Mouse (Mus musculus) layer of hippocampus, postnatal 10 days (tissue): ENCODE results near the gene Cirbp. TPM values are rescaled to one million over a fixed set of nuclear protein-coding genes. Genes with fewer than 3 reads are reported as not detected.

Experiments used
- DNase-seq, 2 experiments: peaks; one replicate each; pipeline ENCODE4 v3.0.0; 2021; ENCODE audit warnings: low spot score in 2 of 2
- total RNA-seq, 2 experiments: library from RNA; stranded (reverse); gene quantifications; 2 replicates each; pipeline ENCODE4 v1.2.3; 2021

Cirbp gene
- total RNA-seq, 2 experiments from 2014 or later: 154 to 175 TPM

DNA sequence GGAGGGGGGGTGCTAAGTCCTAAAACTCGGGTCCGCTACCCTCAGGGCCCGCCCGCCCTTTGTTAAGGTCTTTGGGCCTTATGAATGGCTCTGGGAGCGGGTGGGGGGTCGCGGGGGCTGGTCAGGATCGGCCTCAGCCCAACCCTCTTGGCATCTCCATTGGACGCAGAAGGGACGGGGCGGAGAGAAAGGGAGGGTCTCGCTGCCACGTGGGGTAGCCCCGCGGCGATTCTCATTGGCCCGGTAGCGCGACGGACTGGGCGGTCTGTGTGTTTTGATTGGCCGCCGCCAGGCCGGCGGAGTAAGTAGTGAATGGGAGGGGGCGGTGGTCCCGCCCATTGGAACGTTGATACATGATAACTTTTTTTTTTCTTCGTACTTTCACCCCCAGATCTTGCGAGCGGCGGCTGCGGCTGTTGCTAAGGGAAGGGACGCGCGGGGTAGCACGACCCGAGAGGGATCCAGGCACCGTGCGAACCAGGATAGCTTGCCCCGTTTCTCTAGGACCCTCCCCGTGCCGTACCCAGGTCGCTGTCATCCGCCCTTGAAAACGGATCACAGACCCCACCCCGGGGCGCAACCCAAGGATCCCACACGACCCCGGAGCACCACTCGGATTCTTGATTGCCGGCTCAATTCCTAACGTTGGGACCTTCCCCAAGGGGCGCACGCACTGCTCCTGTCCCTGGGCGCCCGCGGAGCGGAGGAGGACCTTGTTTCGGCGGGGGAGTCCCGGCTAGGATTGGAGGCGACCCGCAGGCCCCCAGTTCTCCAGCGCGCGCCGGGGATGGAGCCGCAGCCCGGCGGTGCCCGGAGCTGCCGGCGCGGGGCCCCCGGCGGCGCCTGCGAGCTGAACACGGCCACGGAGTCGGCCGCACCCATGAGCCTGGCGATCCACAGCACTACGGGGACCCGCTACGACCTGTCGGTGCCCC, 16.2 kb upstream of the Cirbp start:
- DNase-seq: peak; percentile 96 to 97

- peak; percentile 75 to 82 for DNase-seq
Observed at GRCm38 (mm10) chr10:80150226-80151210, 15.3 kb upstream of the Cirbp start.

- DNase-seq: peak; percentile 74 to 78
Observed at GRCm38 (mm10) chr10:80151211-80152034, 14.4 kb upstream of the Cirbp start.

- DNase-seq: peak; percentile 51 to 60
Observed at GRCm38 (mm10) chr10:80152071-80152872, 13.5 kb upstream of the Cirbp start.

DNA sequence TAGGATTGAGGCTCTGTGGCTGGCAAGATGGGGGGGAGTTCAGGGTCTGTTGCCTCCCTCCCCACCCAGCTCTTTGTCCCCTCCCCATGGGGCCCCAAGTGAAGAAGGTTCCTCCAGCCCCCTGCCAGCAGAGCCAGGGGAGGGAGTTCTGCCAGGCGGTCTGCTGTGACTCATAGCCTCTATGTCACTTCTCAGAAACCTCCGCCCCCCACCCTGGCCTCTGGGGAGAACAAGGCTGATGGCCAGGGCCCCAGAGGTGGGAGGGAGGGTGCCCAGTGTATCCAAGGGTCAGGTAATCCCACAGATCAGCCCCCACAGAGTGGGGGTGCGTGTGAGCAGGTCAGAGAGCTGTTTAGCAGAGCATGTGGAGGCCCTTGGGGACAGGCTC, 12.9 kb upstream of the Cirbp start:
- peak in 1 of 2 experiments; percentile 53 for DNase-seq

- DNase-seq: no peak
Observed at GRCm38 (mm10) chr10:80153713-80154112, 12.1 kb upstream of the Cirbp start.

GRCm38 (mm10) chr10:80154384-80154783, 11.4 kb upstream of the Cirbp start:
- DNase-seq: no peak

DNA sequence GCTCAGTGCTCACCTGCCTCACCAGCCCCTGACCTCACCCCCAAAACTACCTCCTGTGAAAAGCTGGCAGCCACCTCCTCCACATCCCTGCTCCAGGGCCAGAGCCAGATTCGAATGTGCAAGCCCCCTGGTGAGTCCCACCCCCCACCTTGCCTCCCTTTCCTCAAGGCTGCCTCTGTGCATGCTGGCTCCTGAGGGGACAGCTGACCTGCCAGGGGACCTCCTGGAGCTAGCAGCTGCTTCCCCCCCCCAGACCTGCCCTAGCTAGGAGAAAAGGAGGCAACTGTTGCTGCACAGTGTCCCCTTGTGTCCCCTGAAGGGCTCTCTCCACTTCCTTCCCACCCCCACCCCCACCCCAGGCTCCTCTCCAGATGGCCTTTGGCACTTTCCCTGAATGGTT, 10.5 kb upstream of the Cirbp start:
- DNase-seq: peak in 1 of 2 experiments; percentile 49

GRCm38 (mm10) chr10:80156002-80156751, 9.6 kb upstream of the Cirbp start:
- peak in 1 of 2 experiments; percentile 35 for DNase-seq

DNA sequence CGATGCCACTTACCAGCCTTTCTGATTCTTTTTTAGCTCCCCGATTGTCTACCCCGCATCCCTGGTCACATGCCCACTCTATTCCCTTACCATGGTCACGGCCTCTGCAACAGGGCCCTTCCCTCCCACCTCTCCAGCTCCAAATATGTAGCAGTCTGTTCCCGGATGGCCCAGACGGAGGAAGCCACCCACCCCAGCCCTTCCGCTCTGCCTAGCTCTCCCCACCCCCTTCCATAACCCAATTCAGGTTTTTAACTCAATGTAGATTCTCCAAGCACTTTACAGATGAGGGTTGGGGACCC, 9.1 kb upstream of the Cirbp start:
- peak in 1 of 2 experiments; percentile 54 for DNase-seq

- DNase-seq: peak in 1 of 2 experiments; percentile 50
Observed at GRCm38 (mm10) chr10:80157141-80157929, 8.4 kb upstream of the Cirbp start.

- DNase-seq: peak in 1 of 2 experiments; percentile 65
Observed at GRCm38 (mm10) chr10:80158307-80158986, 7.3 kb upstream of the Cirbp start.

- DNase-seq: peak in 1 of 2 experiments; percentile 68
Observed at GRCm38 (mm10) chr10:80159021-80159560, 6.7 kb upstream of the Cirbp start.

DNA sequence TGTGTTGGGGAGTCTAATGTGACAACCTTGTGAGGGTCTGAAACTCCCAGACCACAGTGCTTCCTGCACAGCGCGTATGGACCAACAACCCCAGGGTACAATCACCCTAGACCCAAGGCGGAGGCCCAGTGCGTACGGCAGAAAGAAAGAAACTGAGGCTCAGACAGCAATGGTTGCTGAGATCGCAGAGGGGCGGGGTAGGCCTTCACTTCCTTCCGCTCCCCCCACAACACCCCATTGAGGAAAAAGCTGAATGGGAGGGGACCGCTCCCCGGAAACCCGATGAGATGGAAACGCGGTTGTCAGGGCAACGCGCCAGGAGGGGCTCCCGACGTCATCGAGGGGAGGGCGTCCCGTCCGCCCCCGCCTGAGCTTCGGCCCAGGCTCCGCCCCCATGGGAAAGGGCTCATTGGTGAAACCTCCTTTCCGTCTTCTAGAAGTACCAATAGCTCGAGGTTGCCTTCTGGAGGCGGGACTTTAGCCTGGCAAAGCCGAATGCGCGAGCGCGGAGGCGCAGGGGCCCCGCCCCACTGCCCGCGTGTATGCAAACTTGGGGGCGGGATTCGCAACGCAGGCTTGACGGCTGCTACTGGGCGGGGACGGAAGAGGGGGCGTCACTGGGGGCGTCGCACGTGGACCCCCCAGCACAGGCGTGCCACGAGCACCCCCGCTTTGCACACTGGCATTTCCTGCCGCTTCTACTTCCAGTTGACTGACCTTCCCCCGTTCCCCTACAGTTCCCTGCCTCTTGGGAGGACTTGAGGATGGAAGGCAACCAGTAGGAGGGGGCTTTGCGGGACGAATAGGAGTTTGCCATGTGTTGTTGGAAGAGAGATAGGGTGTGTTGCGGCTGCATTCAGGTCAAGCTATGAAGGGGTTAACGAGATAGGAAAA, 6.0 kb upstream of the Cirbp start:
- DNase-seq: peak; percentile 100

DNA sequence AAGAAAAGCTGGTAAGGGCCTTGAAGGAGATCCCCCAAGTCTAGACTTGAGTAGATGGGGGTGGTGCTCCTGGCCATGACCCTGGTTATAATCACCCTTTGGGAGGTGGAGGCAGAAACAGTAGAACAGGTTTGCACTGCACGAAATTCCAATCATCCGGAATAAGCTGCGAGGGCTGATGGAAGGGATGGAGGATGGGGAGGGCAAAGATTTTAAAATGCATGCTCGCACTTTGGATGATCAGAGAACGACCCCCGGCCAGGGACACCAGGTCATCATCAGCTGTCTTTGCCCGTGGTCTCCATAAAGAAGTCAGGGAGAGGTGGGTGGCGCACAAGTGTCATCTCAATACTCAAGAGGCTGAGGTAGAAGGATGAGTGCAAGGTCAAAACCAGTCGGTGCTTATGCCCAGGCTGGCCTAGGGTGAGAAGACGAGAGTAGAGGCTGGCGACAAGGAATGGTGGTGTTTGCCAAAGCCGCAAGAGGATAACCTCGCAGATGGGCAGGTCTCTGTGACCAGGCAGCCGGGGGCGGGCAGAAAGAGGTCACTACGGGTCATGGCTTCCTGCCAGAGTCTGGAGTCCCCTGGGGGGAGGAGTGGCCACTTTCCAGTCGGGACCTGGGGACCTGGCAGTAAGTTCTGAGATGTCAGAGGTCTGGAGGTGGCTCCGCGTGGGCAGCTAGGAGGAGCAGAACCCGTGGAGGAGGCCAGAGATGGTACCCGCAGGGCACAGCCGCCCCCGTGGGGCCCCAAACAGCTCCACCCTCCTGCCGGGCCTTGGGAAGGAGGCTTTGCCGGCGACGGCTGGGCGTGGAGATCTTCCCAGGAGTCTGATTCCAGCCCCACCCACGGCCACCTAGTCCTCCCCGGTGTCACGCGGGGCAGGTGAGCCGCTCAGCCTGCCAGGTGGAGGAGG, 5.1 kb upstream of the Cirbp start:
- DNase-seq: peak; percentile 71 to 75
